Mouse (Mus musculus) lung, embryonic 14.5 days (tissue): ENCODE results near the gene Mterf4. TPM values are rescaled to one million over a fixed set of nuclear protein-coding genes. Genes with fewer than 3 reads are reported as not detected.
A peak's percentile ranks its signal among the peaks of the same experiment; 100 is the strongest.
"Not testable (repeated sequence)": the region's sequence is repeated elsewhere in the genome, so short reads cannot be mapped to it uniquely, and the experiment has no call there.

Experiments
- ATAC-seq: fragments of 200-750 bp; cut with Nextera tagmentation; 2 replicates; pipeline ENCODE4 v1.8.0; 2017; ENCODE audit warnings: mild to moderate bottlenecking, moderate TSS enrichment, moderate library complexity; ENCODE audit not compliant: insufficient read depth
- DNase-seq: peaks from one replicate; pipeline ENCODE4 v3.0.0-alpha.2; 2015
- H3K27ac ChIP-seq: fragments of 300-500 bp; sonication (generic); 2 replicates; pipeline ENCODE4 v1.5.1; 2014; ENCODE audit warnings: low read depth, mild to moderate bottlenecking, moderate library complexity
- H3K27me3 ChIP-seq: fragments of 300-500 bp; sonication (generic); 2 replicates; pipeline ENCODE4 v1.6.1; 2014; ENCODE audit warnings: low read length, control low read depth; ENCODE audit not compliant: insufficient read depth
- H3K36me3 ChIP-seq: fragments of 300-500 bp; sonication (generic); 2 replicates; pipeline ENCODE4 v1.6.1; 2014; ENCODE audit warnings: control low read depth; ENCODE audit not compliant: insufficient read depth
- H3K4me1 ChIP-seq: fragments of 300-500 bp; sonication (generic); 2 replicates; pipeline ENCODE4 v1.6.1; 2014; ENCODE audit warnings: antibody characterized with exemption, control low read depth; ENCODE audit not compliant: insufficient read depth
- H3K4me2 ChIP-seq: fragments of 300-500 bp; sonication (generic); 2 replicates; pipeline ENCODE4 v1.6.1; 2014; ENCODE audit warnings: mild to moderate bottlenecking
- H3K4me3 ChIP-seq: fragments of 300-500 bp; sonication (generic); 2 replicates; pipeline ENCODE4 v1.5.1; 2014; ENCODE audit warnings: low read depth, low read length
- H3K9ac ChIP-seq: fragments of 300-500 bp; sonication (generic); 2 replicates; pipeline ENCODE4 v1.6.1; 2014
- H3K9me3 ChIP-seq: fragments of 300-500 bp; sonication (generic); 2 replicates; pipeline ENCODE4 v1.6.1; 2016; ENCODE audit warnings: low read depth, low read length, control low read depth
- CTCF ChIP-seq: IDR thresholded peaks from 2 replicates; pipeline ENCODE4 v1.5.1; 2016; ENCODE audit warnings: antibody characterized with exemption, low read depth
- WGBS: fragments of 180-500 bp; shearing (Covaris S2); extraction: QIAGEN DNeasy Blood & Tissue Kit; methylation state at CpG from one replicate; pipeline ENCODE4 v1.1.7; 2014; 5-methylcytosine and 5-hydroxymethylcytosine counted together
- polyA plus RNA-seq: library from polyadenylated mRNA; unstranded; fragments of >200 nt; fragmentation: Nextera tagmentation; extraction: Ambion mirVana; gene quantifications from 2 replicates; pipeline ENCODE4 v1.2.1, GENCODE M21; 2014

The Mterf4 gene
- polyA plus RNA-seq, 1 experiment from 2014 or later: 28.2 TPM

GRCm38 (mm10) chr1:93334621-93335020 is 28.9 kb upstream of the Mterf4 start:
- Histone ChIP-seq H3K9me3 (no peaks in the 10 kb centered on the region), H3K4me1 (no peaks in the 10 kb centered on the region), H3K4me3 (no peak overlapping the region), H3K27ac (no peak overlapping the region), H3K27me3 (no peaks in the 10 kb centered on the region), H3K36me3 (peaks cover 56% of the 10 kb centered on the region), H3K4me2 (no peak overlapping the region), H3K9ac (no peak overlapping the region)
- ATAC-seq (no peak), DNase-seq (no peak)
- WGBS: 82% methylated on average over 2 of the region's 2 CpGs
- no peak for TF ChIP-seq CTCF

DNA sequence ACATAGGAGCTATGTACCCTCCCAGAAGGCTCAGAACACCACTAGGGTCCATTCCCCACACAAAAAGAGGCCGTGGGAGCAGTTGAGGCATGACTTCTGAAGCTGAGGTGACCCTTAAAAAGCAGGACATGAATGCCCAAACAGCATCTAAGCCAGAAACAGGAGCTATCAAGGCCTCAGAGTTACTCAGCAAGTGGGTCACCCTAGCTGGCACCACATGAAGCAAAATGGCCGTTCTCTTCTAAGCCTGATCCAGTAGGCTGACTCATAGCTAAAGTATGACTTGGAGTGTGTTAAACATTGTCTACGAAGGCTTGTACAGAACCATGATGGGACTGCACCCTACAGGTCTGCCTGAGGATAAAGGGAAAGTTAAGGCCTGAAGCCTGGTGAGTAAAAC is 20.7 kb upstream of the Mterf4 start:
- H3K36me3 ChIP-seq: peaks cover 66% of the 10 kb centered on the region
- no peaks in the 10 kb centered on the region for H3K27me3 ChIP-seq
- no peak overlapping the region for H3K4me3 ChIP-seq
- H3K27ac ChIP-seq: no peak overlapping the region
- no peak overlapping the region for H3K9ac ChIP-seq
- TF ChIP-seq CTCF: no peak
- no peaks in the 10 kb centered on the region for H3K4me1 ChIP-seq
- H3K4me2 ChIP-seq: no peak overlapping the region
- no peak for DNase-seq
- WGBS: 80% methylated on average over 3 of the region's 3 CpGs
- ATAC-seq: no peak
- no peaks in the 10 kb centered on the region for H3K9me3 ChIP-seq

DNA sequence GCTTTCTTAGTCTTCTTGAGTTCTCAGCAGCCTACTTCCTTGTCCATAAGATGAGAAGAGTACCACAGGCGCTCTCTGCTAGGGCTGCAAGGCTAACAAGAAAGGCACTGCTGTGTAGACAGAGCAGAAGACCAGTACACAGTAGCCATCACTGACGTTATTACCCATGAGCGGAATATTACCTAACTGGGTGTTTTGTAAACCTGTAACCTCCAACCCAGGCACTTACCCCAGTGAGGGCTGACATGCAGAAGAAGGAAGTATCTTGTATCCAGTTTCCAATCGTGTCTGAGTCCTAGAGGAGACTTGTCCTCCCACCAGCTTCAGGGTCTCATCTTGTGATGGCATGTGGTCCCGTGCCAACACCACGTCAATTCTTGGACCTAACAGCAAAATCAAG is 18.3 kb upstream of the Mterf4 start:
- no peak for ATAC-seq
- no peaks in the 10 kb centered on the region for H3K4me1 ChIP-seq
- H3K27ac ChIP-seq: no peak overlapping the region
- H3K4me3 ChIP-seq: no peak overlapping the region
- H3K9ac ChIP-seq: no peak overlapping the region
- H3K9me3 ChIP-seq: no peaks in the 10 kb centered on the region
- no peaks in the 10 kb centered on the region for H3K27me3 ChIP-seq
- H3K4me2 ChIP-seq: no peak overlapping the region
- 88% methylated on average over 6 of the region's 6 CpGs for WGBS
- TF ChIP-seq CTCF: no peak
- peaks cover 80% of the 10 kb centered on the region for H3K36me3 ChIP-seq
- no peak for DNase-seq

- no peaks in the 10 kb centered on the region for H3K9me3 ChIP-seq
- H3K4me3 ChIP-seq: no peak overlapping the region
- H3K4me1 ChIP-seq: no peaks in the 10 kb centered on the region
- H3K4me2 ChIP-seq: no peak overlapping the region
- H3K9ac ChIP-seq: no peak overlapping the region
- ATAC-seq: peak; percentile 25; the same call in 1 of the 2 replicates
- peaks cover 83% of the 10 kb centered on the region for H3K36me3 ChIP-seq
- H3K27me3 ChIP-seq: no peaks in the 10 kb centered on the region
- peak; percentile 15 for DNase-seq
- H3K27ac ChIP-seq: no peak overlapping the region
- no peak for TF ChIP-seq CTCF
- WGBS: 75% methylated on average over 3 of the region's 3 CpGs
Observed at GRCm38 (mm10) chr1:93300578-93300977, 5.1 kb downstream of the Mterf4 start.

- no peak for TF ChIP-seq CTCF
- no peak overlapping the region for H3K4me2 ChIP-seq
- H3K4me1 ChIP-seq: no peaks in the 10 kb centered on the region
- no peaks in the 10 kb centered on the region for H3K9me3 ChIP-seq
- H3K36me3 ChIP-seq: peaks cover 87% of the 10 kb centered on the region
- no peak overlapping the region for H3K9ac ChIP-seq
- H3K27ac ChIP-seq: no peak overlapping the region
- DNase-seq (no peak), ATAC-seq (no peak)
- no peak overlapping the region for H3K4me3 ChIP-seq
- H3K27me3 ChIP-seq: no peaks in the 10 kb centered on the region
- WGBS: 68% methylated on average over 4 of the region's 4 CpGs
Observed at GRCm38 (mm10) chr1:93299791-93300190, 5.9 kb downstream of the Mterf4 start.

DNA sequence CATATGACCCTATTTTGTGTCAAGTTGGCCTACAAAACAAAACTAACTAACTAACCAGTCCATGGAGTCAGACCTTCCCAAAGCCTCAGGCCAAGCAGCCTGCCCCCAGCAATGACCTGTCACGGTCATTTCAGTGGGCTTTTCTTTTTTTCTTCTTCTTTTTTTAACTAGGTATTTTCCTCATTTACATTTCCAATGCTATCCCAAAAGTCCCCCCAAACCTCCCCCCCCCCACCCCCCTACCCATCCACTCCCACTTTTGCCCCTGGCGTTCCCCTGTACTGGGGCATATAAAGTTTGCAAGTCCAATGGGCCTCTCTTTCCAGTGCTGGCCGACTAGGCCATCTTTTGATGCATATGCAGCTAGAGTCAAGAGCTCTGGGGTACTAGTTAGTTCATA is 11.2 kb downstream of the Mterf4 start:
- H3K4me2 ChIP-seq, ATAC-seq, H3K4me1 ChIP-seq, H3K4me3 ChIP-seq, H3K27ac ChIP-seq, H3K9me3 ChIP-seq, H3K9ac ChIP-seq, H3K27me3 ChIP-seq, DNase-seq: not testable (repeated sequence)
- peaks cover 77% of the 10 kb centered on the region for H3K36me3 ChIP-seq
- 86% methylated on average over 3 of the region's 3 CpGs for WGBS

GRCm38 (mm10) chr1:93292006-93292405 is 13.7 kb downstream of the Mterf4 start:
- Histone ChIP-seq H3K27me3 (no peaks in the 10 kb centered on the region), H3K27ac (no peak overlapping the region), H3K4me1 (no peaks in the 10 kb centered on the region), H3K9ac (no peak overlapping the region), H3K4me2 (no peak overlapping the region), H3K4me3 (no peak overlapping the region), H3K9me3 (no peaks in the 10 kb centered on the region), H3K36me3 (peaks cover 64% of the 10 kb centered on the region)
- DNase-seq (no peak), ATAC-seq (no peak)
- TF ChIP-seq CTCF: no peak
- WGBS: 67% methylated on average over 8 of the region's 8 CpGs

DNA sequence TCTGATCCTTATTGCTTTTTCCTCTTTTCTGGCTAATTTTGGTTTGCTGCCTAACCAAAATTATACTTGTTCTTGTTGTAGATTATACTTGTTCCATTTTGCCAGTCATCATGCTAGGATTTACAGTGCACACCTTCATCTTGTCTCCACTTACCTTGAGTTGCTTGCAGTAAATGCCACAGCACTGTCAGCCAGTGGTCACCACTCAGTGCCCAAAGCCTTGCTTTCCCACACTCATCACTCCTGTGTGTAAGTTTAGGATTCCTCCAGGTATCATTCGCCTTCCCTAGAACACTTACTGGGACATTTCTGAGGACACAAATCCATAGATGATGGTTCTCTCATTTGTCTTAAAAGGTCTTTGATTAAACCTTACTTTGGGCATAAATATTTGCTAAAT is 14.1 kb downstream of the Mterf4 start:
- H3K9me3 ChIP-seq: no peaks in the 10 kb centered on the region
- no peak for DNase-seq
- no peak overlapping the region for H3K27ac ChIP-seq
- TF ChIP-seq CTCF: no peak
- peaks cover 64% of the 10 kb centered on the region for H3K36me3 ChIP-seq
- H3K27me3 ChIP-seq: no peaks in the 10 kb centered on the region
- H3K4me3 ChIP-seq: no peak overlapping the region
- 90% methylated on average over 1 of the region's 1 CpGs for WGBS
- no peak overlapping the region for H3K9ac ChIP-seq
- H3K4me2 ChIP-seq: no peak overlapping the region
- no peaks in the 10 kb centered on the region for H3K4me1 ChIP-seq
- no peak for ATAC-seq
